In the genomic region with DNA sequence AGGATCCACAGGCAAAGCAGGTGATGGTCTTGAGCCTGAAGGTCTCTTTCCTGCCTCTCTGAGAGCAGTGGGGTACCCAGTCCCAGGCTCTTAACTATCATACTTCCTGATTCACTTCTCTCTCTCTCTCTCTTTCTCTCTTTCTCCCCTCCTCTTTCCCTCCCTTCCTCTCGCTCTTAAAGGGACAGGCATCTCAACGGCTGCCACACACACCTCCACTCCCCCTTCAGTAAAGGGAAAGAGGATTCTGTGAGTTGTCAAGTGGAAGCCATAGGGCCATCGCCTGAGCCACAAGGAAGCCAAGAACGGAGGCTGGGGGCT, we compare ENCODE assay signal across 8 mouse cellular contexts. TPM values are rescaled to one million over a fixed set of nuclear protein-coding genes. Genes with fewer than 3 reads are reported as not detected.
DNase-seq lines count a peak whose midpoint lies in the region; ATAC-seq and TF ChIP-seq lines count a peak whose summit lies in the region.

A gene (minus strand): TSS at position 151 of the 321 bp plus-strand sequence.

- intact Hi-C loops in gastrocnemius, adult 2 months (cut with DNase I), result no loop called here

- no peaks in the 10 kb centered on the region for H3K27me3 ChIP-seq in limb, embryonic 15.5 days

- H3K9ac ChIP-seq in limb, embryonic 15.5 days, result peak within 1 kb of the TSS; percentile 45; the same call in 1 of the 2 replicates

- no peaks in the 10 kb centered on the region for H3K9me3 ChIP-seq in limb, embryonic 15.5 days

- H3K36me3 ChIP-seq in limb, embryonic 15.5 days, result no peaks in the 10 kb centered on the region

- H3K4me2 ChIP-seq in limb, embryonic 15.5 days, result peak within 1 kb of the TSS; percentile 65

- H3K4me1 ChIP-seq in limb, embryonic 15.5 days, result peaks cover 38% of the 10 kb centered on the region

- DNase-seq in gastrocnemius, adult 2 months, result no peak
- no peak for DNase-seq in gastrocnemius, adult 8-10 months (ENCODE audit: low spot score in 2 of 2)
- no peak for DNase-seq in urinary bladder, adult 2 months (ENCODE audit: low spot score)
- DNase-seq in urinary bladder, postnatal 10 days (ENCODE audit: low spot score), result no peak
- no peak for DNase-seq in MN1 (ENCODE audit: low spot score)
- DNase-seq in right cerebral cortex, postnatal 14 days, result no peak
- DNase-seq in spleen, postnatal 10 days (ENCODE audit: low spot score in 2 of 2), result no peak

- WGBS in limb, embryonic 15.5 days, result 28% methylated on average over 4 of the region's 4 CpGs

- H3K27ac ChIP-seq in gastrocnemius, adult 2 months, result peak within 1 kb of the TSS; percentile 71
- H3K27ac ChIP-seq in limb, embryonic 15.5 days, result peak within 1 kb of the TSS; percentile 54; the same call in 1 of the 2 replicates

- no peak for TF ChIP-seq CTCF in gastrocnemius, adult 2 months (IDR thresholded peaks at IDR 0.05)

- H3K4me3 ChIP-seq in gastrocnemius, adult 2 months, result peak within 1 kb of the TSS; percentile 72
- peak within 1 kb of the TSS; percentile 46 for H3K4me3 ChIP-seq in limb, embryonic 15.5 days

- no peak for ATAC-seq in limb, embryonic 15.5 days (ENCODE audit: insufficient number of reproducible peaks, low FRiP score, low TSS enrichment, low read depth)

RNA-seq across cellular contexts. Expression of the gene that starts here (rescaled TPM):
- total RNA-seq in gastrocnemius, adult 2 months (2021), result 1 to 10 TPM in 1 of 2 experiments, under 1 TPM in 1; 0.46 to 1.1 TPM
- 1 to 10 TPM in 1 of 4 experiments, under 1 TPM in 2, not detected in 1; 0.41 to 1.4 (median 0.70) TPM for total RNA-seq in gastrocnemius, adult 8-10 months (2022)
- 21.2 TPM in 2 replicates for polyA plus RNA-seq in urinary bladder, adult 2 months (2012; rRNA removed)
- polyA plus RNA-seq in limb, embryonic 15.5 days (2015; fragmentation: Nextera tagmentation; extraction: Ambion mirVana), result 7.1 and 7.3 TPM in 2 replicates
